Mouse (Mus musculus): Measurements from ENCODE around the gene Ass1.

DNA sequence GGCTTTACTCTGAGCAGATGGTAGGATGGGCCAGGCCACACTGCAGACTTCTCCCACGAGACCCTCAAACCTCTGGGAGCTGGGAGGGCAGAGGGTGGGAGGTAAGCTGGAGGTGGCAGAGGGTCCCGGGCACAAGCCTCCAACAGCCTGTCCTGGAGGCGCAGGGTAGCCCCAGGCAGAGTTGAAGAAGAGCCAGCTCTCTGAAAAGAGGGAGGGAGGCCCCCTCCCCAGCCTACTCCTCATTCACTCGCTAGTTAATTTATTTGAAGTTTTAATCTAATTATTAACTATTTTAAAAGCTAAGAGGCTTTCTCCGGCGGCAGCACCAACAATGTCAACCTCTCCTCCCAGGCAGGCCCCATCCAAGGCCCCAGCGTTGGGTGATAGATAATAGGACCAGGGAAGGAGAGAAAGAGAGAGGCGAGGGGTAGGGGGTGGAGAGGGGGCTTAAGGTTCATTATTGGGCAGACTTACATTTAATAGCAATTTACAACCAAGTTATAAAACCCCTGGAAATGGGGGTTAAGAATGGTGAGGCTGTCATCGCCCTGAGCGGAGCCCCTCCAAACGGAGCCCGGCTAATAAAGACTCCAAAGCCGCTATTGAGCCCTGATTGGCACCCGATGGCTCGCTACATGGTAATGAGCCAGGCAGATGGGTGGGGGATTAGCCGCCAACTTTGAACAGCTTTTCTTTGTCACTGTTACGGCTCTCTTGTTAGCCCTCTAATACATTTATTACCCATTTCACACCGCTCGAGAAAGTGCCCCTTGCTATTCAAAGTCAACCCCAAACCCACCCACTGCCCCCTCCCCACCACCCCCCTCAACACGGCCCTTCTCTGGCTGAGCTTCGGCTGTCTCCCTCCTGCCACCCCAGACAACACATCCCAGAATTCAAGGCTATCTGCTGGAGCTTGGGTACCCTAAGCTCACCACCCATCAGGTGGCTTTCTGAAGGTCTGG, 29.6 kb downstream of the Ass1 start:
- TF ChIP-seq POLR2A (IDR thresholded peaks at IDR 0.05; ENCODE audit: insufficient read depth, low read depth, low read length) (no peak), CTCF (IDR thresholded peaks at IDR 0.05) (no peak)

Measured in heart, adult 2 months (tissue).